Mouse (Mus musculus): ENCODE measurements around the gene 2310033P09Rik.

The 2310033P09Rik gene

DNA sequence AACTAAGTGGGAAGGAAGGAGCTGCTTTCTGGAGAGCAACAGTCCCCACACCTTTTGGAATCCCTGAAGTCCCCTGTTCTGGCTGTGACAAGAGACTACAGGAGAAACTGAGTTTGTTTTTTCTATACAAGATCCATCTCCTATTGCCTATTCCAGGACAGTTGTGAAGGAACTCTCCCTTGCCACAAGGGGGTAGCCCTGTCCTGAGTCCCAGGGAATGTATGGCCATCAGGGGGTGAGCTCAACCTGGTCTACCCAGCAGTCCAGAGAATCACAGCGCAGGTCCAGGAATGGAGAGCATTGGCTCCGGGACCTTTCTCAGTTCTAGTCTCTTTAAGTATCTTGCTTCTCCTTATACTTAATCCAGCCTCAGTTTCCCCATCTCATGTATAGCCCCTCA, 24.7 kb downstream of the 2310033P09Rik start:
- WGBS: 72% methylated on average over 2 of the region's 2 CpGs

DNA sequence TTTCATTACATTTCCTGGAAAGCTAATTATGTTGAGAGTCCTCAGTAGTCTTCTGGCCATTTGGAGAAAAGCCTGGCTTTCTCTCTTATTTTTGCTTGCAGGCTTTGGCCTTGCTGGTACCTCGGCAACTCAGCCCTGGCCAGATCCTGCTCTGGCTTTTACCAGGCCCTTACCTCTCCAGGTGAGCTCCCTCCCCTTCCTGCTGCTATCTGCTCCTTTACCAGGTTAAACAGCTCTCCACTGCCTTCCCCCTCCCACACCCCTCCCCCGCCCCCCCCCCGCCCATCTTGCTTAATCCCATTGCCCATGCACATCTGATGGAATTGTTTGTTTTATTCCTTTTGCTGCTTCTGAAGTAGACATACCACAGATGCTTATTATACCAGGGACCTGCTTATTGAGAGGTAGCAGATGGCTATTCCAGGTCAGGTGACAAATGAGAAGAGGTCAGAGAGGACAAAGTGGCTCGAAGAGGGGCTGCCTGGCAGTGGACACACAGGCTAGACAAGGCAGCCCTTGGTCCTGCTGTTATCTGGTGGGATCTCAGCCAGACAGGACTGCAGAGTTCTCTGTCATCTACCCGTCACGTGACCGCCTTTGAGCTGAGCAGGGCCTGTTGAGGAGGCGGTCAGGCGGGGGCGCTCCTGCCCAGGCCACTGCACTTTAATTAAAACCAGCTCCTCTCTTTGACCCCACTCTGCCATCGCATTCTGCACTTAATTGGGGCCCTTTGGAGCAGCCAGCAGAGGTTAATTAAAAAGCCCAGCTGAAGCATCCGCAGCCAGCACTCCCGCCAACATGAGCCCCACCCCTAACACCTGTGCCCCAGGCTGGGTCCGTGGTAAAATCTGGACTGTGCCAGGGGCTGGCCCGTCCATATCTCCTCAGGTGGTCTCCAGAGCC, 30.7 kb downstream of the 2310033P09Rik start:
- 15% methylated on average over 14 of the region's 15 CpGs for WGBS

DNA sequence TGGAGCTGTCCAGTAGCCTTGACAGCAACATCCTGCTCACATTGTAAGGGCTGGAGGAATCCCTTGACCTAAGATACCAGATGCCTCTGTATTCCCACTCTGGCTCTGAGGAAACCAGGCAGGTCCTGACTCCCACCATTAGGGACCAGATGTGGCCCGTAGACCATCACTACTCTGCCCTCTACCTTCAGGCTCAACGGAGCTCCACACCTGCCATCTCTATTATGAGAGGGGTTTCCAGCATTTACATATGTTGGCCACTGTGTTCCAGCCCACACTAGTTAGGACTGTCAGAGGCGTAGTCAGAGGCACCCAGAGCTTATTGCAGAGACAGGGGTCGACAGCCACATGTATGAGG, 31.3 kb downstream of the 2310033P09Rik start:
- 64% methylated on average over 4 of the region's 4 CpGs for WGBS

DNA sequence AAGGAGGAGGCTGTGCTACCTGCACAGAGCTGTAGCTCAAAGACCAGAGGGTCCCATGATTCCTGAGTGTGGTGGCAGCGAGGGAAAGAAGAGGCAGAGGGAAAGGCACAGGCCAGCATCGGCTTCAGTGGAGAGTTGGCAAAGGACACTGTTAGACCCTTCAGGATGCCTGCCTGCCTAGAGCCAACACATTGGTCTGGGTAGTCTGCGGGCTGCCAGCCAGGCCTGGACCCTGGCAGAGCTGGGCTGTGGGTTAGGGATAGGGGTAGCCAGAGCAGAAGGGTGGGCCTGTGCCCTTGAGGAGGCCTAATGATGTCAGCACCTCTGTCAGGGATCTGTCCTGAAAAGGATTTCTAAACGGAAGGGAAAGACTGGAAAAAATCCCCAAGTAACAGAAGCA, 31.7 kb downstream of the 2310033P09Rik start:
- WGBS: 79% methylated on average over 4 of the region's 4 CpGs

DNA sequence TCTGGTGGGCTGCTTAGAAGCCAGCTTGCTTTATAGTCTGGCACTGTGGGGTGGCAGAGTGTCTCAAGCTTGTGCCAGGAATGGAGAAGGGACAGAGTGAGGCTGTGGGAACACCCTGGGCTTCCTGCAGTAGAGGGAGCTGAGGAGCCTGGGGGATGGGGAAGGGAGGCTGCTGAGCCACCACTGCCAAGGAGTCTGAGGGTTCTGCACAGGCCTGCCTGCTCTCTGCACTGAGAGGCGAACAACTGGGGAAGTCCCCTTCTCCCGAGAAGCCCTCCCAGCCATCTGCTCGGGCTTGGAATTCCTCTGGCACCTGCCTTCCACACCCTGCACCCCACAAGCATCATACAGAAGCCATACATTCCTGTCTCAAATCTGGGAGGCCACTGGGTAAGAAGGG, 33.7 kb downstream of the 2310033P09Rik start:
- 55% methylated on average over 3 of the region's 3 CpGs for WGBS

DNA sequence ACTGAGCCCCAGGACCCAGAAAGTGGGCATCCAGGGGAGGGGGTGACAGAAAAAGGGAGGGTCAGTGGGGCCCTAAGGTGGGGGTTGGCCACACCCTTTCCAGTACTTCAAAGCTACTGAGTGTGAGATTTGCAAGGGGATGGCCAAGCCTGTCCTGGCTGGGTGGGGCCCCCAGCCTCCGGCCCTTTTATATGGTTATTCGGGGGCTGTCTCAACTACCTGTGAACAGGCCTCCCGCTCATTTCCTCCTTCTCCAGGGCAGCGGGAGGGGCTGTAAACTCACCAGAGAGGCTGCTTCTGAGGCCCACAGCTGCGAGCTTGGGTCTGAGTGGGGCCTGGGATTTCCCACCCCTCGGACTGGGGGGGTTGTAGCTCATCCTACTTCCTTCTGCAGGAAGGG, 35.7 kb downstream of the 2310033P09Rik start:
- 65% methylated on average over 6 of the region's 6 CpGs for WGBS

DNA sequence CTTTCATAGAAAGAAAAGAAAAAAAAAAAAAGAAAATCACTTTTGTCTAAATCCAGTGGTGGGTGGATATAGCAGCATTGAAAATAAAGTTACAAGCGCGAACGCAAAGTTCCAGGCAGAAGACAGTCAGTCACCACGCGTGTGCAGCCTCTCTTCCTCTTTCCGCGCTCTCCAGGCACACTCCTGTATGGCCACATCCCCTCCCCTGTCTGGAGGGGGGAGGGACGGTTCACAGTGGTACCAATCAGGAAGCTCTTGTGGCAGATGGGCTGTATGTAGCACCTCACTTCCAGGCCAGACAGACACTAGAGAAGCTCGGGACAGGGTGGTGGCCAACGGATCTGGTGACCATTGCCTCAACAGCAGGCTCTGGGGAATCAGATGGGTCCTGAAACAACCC, 40.0 kb downstream of the 2310033P09Rik start:
- WGBS: 63% methylated on average over 10 of the region's 10 CpGs

DNA sequence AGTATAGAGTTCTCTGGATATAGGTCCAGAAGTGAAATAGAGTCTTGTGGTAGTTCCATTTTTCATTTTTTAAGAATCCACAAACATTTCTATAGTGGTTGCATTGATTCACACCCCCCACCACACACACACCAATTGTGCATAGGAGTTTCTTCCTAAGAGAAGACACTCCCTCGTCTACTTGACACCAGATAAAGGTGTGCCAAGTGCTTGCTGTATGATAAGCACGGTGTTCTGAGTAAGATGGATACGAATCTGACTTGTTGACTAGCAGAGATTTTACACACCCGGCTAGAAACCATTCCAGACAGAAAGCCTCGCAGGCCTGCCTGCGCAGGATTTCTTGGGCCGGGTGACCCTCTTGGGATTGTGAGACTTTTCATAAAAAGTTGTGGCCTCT, 51.5 kb downstream of the 2310033P09Rik start:
- 92% methylated on average over 7 of the region's 7 CpGs for WGBS

Data from cerebral cortex, adult 2 months (tissue).